Mouse (Mus musculus) erythroblast, embryonic 14.5 days (primary cell): ENCODE data around the gene Lrmda. TPM values are rescaled to one million over a fixed set of nuclear protein-coding genes. Genes with fewer than 3 reads are reported as not detected.

ENCODE experiments used
- H3K27me3 ChIP-seq: 2 replicates; pipeline ENCODE4 v1.6.1; 2012; ENCODE audit warnings: inconsistent platforms; ENCODE audit not compliant: control insufficient read depth
- H3K36me3 ChIP-seq: 2 replicates; pipeline ENCODE4 v1.6.1; 2012; ENCODE audit warnings: mild to moderate bottlenecking, inconsistent platforms; ENCODE audit not compliant: control insufficient read depth
- H3K4me1 ChIP-seq: 2 replicates; pipeline ENCODE4 v1.6.1; 2012; ENCODE audit warnings: inconsistent platforms; ENCODE audit not compliant: control insufficient read depth
- H3K4me3 ChIP-seq: replicated peaks from 2 replicates; pipeline ENCODE3; 2012; ENCODE audit warnings: moderate library complexity, mild to moderate bottlenecking, inconsistent platforms
- H3K9me3 ChIP-seq: 2 replicates; pipeline ENCODE4 v1.6.1; 2012; ENCODE audit warnings: low read length, inconsistent platforms, mixed read lengths; ENCODE audit not compliant: control insufficient read depth
- GATA1 ChIP-seq: IDR thresholded peaks from 2 replicates; pipeline ENCODE4 v1.6.1; 2012; ENCODE audit warnings: low read length, inconsistent platforms, mixed read lengths
- TAL1 ChIP-seq: IDR thresholded peaks from 3 replicates; pipeline ENCODE4 v1.6.1; 2012; ENCODE audit warnings: low read length, inconsistent platforms, mixed read lengths
- polyA plus RNA-seq: library from polyadenylated mRNA; stranded (reverse); fragments of >175 nt; gene quantifications from 2 replicates; pipeline ENCODE4 v1.2.3, GENCODE M21; 2012

The Lrmda gene
- polyA plus RNA-seq, 1 experiment = not detected

DNA sequence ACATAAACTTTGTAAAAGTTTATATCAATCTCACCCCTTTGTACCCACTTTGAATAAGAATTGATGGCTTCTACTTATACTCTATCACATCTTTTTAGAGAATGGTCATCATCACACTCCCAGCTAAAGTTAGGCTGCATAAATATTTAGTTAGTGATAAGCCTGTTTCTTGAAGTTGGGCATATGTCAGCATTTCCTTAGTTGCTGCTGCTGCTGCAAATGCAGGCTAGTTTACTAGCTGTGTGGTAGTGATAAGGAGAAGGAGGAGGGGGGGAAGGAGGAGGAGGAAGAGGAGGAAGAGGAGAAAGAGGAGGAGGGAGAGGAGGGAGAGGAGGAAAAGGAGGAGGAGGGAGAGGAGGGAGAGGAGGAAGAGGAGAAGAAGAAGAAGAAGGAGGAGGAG lies 692.9 kb downstream of the Lrmda start:
- H3K9me3 ChIP-seq = no peaks in the 10 kb centered on the region
- H3K4me3 ChIP-seq = no peak overlapping the region
- H3K4me1 ChIP-seq = no peaks in the 10 kb centered on the region
- H3K27me3 ChIP-seq = no peaks in the 10 kb centered on the region
- no peak for TF ChIP-seq GATA1
- TF ChIP-seq TAL1 = no peak
- H3K36me3 ChIP-seq = no peaks in the 10 kb centered on the region

DNA sequence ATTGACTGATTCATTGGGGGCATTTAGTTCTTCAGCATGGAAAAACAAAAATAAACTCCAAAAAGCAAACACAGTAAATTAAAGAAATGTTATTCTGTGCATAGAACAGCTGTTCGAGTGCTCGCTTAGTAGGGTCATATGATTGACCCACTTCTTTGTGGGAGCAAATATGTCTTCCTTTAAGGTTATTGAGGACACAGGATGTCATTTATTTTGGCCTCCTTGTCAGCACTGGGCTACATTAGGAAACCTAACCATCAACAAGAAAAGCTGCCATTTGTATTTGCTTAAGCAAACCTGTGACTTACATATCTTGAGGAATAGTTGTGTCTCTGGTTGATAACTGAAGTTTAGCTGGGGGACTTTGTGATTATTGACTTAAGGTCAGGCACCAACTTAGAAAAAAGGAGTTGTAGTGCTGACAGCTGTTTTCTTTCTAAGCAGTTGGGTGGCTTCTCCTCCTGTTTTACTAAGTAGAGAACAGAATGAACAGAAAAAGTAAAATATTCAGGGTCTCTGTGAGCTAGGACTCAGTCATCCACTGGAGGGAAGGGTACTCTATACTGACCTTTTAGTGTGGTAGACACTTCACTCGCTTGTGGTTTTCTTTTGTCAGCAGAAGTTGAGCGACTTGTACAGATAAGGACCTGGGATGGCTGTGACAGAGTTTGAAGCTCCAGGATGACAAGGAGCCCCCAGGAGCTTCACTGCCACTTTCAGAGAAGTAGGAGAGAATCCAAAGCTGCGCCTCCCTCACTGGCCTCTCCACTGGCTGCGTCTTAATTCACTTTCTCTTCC lies 696.3 kb downstream of the Lrmda start:
- no peak for TF ChIP-seq TAL1
- TF ChIP-seq GATA1 = no peak
- no peaks in the 10 kb centered on the region for H3K4me1 ChIP-seq
- no peaks in the 10 kb centered on the region for H3K9me3 ChIP-seq
- H3K36me3 ChIP-seq = no peaks in the 10 kb centered on the region
- no peak overlapping the region for H3K4me3 ChIP-seq
- no peaks in the 10 kb centered on the region for H3K27me3 ChIP-seq

- TF ChIP-seq TAL1 (no peak), GATA1 (no peak)
- no peaks in the 10 kb centered on the region for H3K27me3 ChIP-seq
- no peaks in the 10 kb centered on the region for H3K36me3 ChIP-seq
- H3K4me3 ChIP-seq = no peak overlapping the region
- H3K9me3 ChIP-seq = no peaks in the 10 kb centered on the region
- H3K4me1 ChIP-seq = no peaks in the 10 kb centered on the region
Observed at GRCm38 (mm10) chr14:22719968-22720367, 700.5 kb downstream of the Lrmda start.

DNA sequence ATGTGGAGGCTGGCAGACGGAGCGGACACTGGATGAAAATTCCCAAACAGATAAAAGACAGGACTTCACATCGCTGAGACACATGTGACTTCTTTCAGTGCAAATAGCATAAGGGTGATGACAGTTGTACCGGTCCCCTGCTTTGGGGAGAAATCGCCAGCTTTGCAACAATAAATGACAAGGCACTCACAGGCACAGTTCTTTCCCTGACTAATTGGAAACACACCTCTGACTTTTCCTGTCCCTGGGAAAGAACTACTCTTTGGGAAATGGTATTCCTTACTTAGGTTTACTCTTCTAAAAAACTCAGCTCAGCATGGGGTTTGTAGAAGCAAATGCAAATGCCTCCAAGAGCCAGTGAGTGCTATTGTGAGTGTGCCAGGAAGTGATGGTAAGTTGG lies 702.3 kb downstream of the Lrmda start:
- Histone ChIP-seq H3K4me1 (no peaks in the 10 kb centered on the region), H3K9me3 (no peaks in the 10 kb centered on the region), H3K27me3 (no peaks in the 10 kb centered on the region), H3K36me3 (no peaks in the 10 kb centered on the region), H3K4me3 (no peak overlapping the region)
- TF ChIP-seq TAL1 = no peak
- TF ChIP-seq GATA1 = no peak

- Histone ChIP-seq H3K27me3 (no peaks in the 10 kb centered on the region), H3K4me1 (no peaks in the 10 kb centered on the region), H3K36me3 (no peaks in the 10 kb centered on the region), H3K4me3 (no peak overlapping the region), H3K9me3 (no peaks in the 10 kb centered on the region)
- TF ChIP-seq GATA1 (no peak), TAL1 (no peak)
Observed at GRCm38 (mm10) chr14:22727548-22727947, 708.0 kb downstream of the Lrmda start.

DNA sequence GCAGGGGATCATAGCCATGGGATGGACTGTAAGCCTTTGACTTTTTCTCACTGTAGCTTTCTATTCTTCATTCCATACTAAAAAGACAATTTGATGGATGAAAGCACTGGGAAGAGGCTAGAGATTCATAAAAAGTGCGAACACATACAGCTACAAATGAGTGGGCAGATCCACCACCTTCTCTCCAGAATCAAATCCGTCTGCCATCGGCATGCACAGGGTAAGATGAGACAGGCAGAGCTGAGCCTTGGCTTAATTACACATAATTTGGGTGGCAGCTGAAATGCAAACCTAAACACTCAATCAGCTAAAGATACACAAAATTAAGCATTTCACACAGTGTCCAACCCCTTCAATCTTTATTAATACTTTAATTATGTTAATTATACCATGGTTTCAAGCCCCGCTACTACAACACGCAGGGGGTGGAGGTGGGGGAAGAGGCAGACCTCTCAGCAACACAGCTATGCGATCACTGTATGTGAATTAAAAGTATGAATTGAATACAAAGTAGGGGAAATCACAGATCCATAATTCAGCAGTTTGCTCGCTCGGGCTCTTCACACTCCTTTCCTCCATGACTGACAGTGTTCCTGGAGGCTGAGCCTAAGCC lies 709.2 kb downstream of the Lrmda start:
- H3K36me3 ChIP-seq = no peaks in the 10 kb centered on the region
- H3K4me1 ChIP-seq = no peaks in the 10 kb centered on the region
- H3K4me3 ChIP-seq = no peak overlapping the region
- TF ChIP-seq TAL1 (no peak), GATA1 (no peak)
- no peaks in the 10 kb centered on the region for H3K9me3 ChIP-seq
- no peaks in the 10 kb centered on the region for H3K27me3 ChIP-seq

DNA sequence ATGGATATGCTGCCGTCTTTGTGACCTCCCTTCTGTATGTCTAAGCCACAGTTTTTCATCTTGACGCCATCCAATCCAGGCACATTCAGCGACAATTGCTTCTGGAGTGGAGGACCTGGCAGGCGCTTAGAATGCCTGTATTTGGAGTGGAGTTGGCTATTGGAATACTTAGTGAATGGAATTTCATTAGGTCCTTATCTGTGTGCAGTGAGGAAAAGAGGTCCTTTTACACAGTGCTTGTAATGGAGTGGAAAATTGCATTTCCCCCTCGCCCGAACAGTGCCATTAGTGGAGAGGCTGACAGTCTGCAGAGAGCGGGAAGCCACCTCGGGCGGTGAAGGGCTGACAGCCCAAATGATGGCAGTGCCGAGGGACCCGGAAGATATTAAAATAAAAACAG lies 719.1 kb downstream of the Lrmda start:
- Histone ChIP-seq H3K4me1 (no peaks in the 10 kb centered on the region), H3K4me3 (no peak overlapping the region), H3K36me3 (no peaks in the 10 kb centered on the region), H3K9me3 (no peaks in the 10 kb centered on the region), H3K27me3 (no peaks in the 10 kb centered on the region)
- TF ChIP-seq GATA1 (no peak), TAL1 (no peak)

DNA sequence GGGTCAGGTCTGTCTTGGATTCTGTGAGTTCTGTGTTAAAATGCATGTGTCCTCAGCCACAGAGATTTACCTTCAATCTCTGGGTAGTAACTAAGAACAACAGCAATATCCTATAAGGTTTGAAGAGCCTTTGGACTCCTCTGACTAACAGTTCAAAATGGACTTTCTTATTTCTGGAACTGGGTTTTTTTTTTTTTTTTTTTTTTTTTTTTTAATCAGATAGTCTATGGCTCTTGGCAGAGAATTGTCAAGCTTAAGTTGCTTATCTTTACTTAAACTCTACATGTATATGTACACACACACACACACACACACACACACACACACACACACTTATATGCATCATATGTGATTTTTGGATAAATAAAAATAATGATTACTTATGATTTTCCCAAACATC lies 723.0 kb downstream of the Lrmda start:
- TF ChIP-seq TAL1 (no peak), GATA1 (no peak)
- Histone ChIP-seq H3K9me3 (no peaks in the 10 kb centered on the region), H3K27me3 (no peaks in the 10 kb centered on the region), H3K4me1 (no peaks in the 10 kb centered on the region), H3K4me3 (no peak overlapping the region), H3K36me3 (no peaks in the 10 kb centered on the region)

GRCm38 (mm10) chr14:22743264-22743663 lies 723.8 kb downstream of the Lrmda start:
- H3K4me3 ChIP-seq = no peak overlapping the region
- TF ChIP-seq TAL1 (no peak), GATA1 (no peak)
- no peaks in the 10 kb centered on the region for H3K27me3 ChIP-seq
- no peaks in the 10 kb centered on the region for H3K36me3 ChIP-seq
- no peaks in the 10 kb centered on the region for H3K4me1 ChIP-seq
- no peaks in the 10 kb centered on the region for H3K9me3 ChIP-seq
